Mouse (Mus musculus): ENCODE data around the gene Il11ra2.
"Not testable (repeated sequence)": the region's sequence is repeated elsewhere in the genome, so short reads cannot be mapped to it uniquely, and the experiment has no call there.

The Il11ra2 gene

GRCm38 (mm10) chr4:42661793-42662192 lies at the start of gene Il11ra2:
Gene Il11ra2, minus strand, starts transcription at chr4:42661893.
- DNase-seq (ENCODE audit: extremely low spot score, low spot score), result not testable (repeated sequence)

DNA sequence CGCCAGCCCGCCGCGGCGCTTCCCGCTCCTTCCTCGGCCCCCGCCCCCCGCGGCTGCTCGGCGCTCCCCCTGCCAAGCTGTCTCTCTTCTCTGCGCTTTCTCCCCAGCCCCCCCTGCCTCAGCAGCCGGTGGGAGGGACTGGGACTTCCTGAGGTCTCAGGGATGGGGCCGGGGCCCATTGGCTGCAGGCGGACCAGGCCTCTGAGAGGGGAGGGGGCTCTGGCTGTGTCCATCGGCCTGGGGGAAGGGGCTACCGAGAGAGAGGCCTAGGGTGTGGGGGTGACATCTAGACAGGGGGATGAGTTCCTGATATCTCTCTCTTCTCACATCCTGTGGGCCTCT lies 20.5 kb upstream of the Il11ra2 start:
- not testable (repeated sequence) for DNase-seq (ENCODE audit: extremely low spot score, low spot score)

DNA sequence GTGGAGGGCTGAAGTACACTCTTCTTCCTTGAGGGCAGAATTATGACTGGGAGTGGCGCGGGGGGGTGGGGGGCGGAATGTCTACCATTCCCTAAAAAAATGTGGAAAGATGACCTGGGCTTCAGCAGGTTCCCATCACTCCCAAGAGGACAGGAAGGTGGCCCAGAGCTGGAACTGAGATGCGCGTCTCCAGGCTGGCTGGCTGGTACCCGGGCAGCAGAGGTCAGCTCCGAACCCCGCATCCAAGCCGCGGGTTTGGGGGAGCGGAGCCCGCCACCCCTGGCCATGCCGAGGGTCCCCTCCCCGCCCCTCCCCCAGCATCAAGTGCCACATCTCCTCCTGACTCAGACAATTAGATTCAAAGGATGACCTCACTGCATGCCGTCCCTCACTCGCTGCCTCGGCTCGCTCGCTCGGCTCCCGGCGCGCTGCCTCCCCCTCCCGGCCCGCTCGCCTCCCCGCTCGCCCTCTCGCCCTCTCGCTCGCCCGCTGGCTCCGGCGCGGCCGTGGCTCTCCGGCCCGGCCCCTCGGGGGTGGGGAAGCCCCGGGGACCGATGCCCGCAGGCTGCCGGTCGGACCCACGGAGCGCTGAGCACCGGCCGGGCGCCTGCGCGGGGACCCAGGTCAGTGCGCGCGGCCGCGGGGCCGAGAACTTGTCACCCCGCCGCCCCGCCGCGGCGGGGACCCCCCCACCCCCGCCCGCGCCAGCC lies 19.9 kb upstream of the Il11ra2 start:
- not testable (repeated sequence) for DNase-seq (ENCODE audit: extremely low spot score, low spot score)

DNA sequence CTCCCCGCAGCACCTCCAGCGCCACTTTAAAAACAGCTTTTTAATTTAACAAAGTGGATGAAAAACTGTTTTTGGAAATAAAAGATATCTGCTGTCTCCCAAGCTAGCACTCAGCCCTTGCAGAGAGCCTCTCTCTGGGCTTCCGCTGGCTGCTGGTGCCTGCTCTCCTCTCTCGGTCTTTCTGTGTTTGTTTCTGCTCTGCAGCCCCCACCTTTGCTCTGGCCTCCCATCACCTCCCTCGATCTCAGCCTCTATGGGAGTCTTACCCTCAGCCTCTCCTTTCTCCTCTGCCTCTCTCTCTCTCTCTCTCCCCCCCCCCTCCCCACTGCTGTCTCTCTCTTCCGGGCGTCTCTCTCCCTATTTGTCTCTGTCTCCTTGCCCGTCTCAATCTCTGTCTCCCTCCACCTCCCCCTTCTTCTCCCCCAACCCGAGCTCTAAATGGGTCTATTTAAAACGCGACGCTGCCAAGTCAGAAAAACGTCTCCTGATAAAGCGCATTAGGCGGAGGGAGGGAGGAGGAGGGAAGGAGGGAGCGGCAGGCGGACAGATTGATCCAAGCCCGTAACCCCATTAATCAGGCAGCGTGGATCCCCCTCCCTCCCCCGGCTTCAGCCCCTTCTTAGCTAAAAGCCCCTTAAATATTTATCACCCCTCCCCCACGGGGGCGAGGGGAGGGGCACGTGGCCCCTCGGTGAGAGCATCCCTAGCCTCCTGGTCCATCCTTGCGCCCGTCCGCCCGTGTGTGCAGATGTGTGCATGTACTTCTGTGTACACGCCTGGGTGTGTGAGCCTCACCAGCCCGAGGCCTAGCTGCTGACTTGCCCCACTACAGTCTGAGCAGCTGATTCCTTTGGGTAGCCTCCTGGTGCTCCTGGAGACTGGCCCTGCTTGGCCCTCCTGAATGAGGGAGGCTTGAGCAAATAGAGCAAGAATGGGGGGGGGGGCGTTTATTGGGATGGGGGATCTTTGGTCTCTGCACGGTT lies 19.0 kb upstream of the Il11ra2 start:
- DNase-seq (ENCODE audit: extremely low spot score, low spot score), result not testable (repeated sequence)

DNA sequence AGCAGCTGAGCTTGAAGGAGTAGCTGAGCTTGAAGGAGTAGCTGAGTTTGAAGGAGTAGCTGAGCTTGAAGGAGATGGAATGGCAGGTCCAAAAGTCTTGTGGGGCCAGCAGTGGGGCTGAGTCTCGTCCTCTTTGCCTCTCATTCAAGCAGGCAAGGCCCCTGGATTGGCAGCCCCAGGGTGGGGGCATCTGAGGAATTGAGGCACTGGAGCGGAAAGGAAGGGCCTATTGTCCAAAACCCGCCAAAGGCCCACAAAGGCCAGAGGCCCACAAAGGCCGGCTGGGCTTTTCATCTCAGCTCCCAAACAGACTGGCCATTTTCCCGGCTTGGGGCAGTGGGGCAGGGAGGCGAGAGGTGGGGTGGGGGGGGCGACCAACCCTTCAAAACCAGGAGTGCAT lies 17.7 kb upstream of the Il11ra2 start:
- not testable (repeated sequence) for DNase-seq (ENCODE audit: extremely low spot score, low spot score)

GRCm38 (mm10) chr4:42675415-42675814 lies 13.7 kb upstream of the Il11ra2 start:
- DNase-seq (ENCODE audit: extremely low spot score, low spot score), result not testable (repeated sequence)

- DNase-seq (ENCODE audit: extremely low spot score, low spot score), result not testable (repeated sequence)
Observed at GRCm38 (mm10) chr4:42654951-42655350, 6.7 kb downstream of the Il11ra2 start, which contains the start of gene Ccl27b. Gene Ccl27b, plus strand, starts transcription at chr4:42655251.

DNA sequence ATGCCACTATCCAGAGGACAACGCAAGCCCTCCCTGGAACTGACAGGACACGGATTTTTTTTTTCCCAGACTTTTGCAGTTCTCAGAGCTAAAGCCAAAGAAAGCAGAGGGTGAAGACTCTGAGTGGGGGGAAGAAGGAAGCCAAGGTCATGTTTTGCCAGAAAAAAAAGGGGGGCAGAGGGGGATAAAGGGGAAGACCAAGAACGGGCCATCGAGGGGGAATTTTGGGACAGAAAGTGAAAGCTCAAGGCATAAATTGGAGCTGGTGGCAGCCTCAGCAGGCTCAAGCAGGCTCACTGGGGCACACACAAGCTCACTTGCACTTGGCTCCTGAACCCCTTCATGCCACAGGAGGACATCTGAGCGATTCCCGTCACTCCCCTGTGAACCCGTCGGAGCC lies 32.3 kb downstream of the Il11ra2 start, which contains the start of gene Gm2564:
Gene Gm2564 (plus strand): TSS at position 301 of the 400 bp plus-strand sequence.
- DNase-seq (ENCODE audit: extremely low spot score, low spot score), result not testable (repeated sequence)

- not testable (repeated sequence) for DNase-seq (ENCODE audit: extremely low spot score, low spot score)
Observed at GRCm38 (mm10) chr4:42611895-42612294, 49.8 kb downstream of the Il11ra2 start, which contains the start of gene Gm10591. Gene Gm10591, plus strand, starts transcription at chr4:42612195.

Measured in neural tube, embryonic 10.5 days (tissue).